24 mouse cellular contexts compared by ENCODE assay signal in genomic region chr11:117374288-117374687, GRCm38 (mm10).
DNase-seq lines count a peak whose midpoint lies in the region; ATAC-seq and TF ChIP-seq lines count a peak whose summit lies in the region.
"Had no signal": no experiment of that assay in that cellular context is flagged by ENCODE, and none has a peak within 500 bp of the region (broad histone marks: within the 10 kb centered on the region; RNA-seq: fewer than 3 reads in every experiment).

No protein-coding gene starts in this region.

- DNase-seq in liver, embryonic 13.5 days: no peak
- no peak for DNase-seq in liver, embryonic 11.5 days (ENCODE audit: low spot score)
- no peak for DNase-seq in embryonic facial prominence, embryonic 10.5 days (ENCODE audit: low spot score)
- DNase-seq in urinary bladder, adult 18-20 months (ENCODE audit: low spot score in 2 of 2): no peak
- no peak for DNase-seq in frontal cortex, postnatal 25 days (ENCODE audit: low spot score in 2 of 2)
- DNase-seq: adrenal gland, adult 8-10 months; cerebellum, adult 2 months; cerebellum, postnatal 25 days; gastrocnemius, adult 2 months; heart, postnatal 4 days; kidney, adult 9 months; kidney, postnatal 14 days; lung, postnatal 14 days; thymus, postnatal 25 days had no signal

- peaks cover 17% of the 10 kb centered on the region for H3K27me3 ChIP-seq in heart, embryonic 13.5 days (replicated peaks)
- peaks cover 3% of the 10 kb centered on the region for H3K27me3 ChIP-seq in heart, embryonic 11.5 days (ENCODE audit: control insufficient read depth, insufficient read depth, low read length)
- peaks cover 5% of the 10 kb centered on the region; the same call in 1 of the 2 replicates for H3K27me3 ChIP-seq in liver, embryonic 13.5 days
- H3K27me3 ChIP-seq in liver, embryonic 11.5 days (replicated peaks; ENCODE audit: control insufficient read depth, insufficient read depth, low read length): peaks cover 7% of the 10 kb centered on the region; the same call in 1 of the 2 replicates
- H3K27me3 ChIP-seq in E14TG2a.4 (ENCODE audit: insufficient read depth, low read length): peaks cover 27% of the 10 kb centered on the region
- H3K27me3 ChIP-seq in embryonic facial prominence, embryonic 10.5 days (replicated peaks; ENCODE audit: low read depth, poor library complexity, severe bottlenecking): peaks cover 37% of the 10 kb centered on the region
- H3K27me3 ChIP-seq: liver, embryonic 15.5 days; neural tube, embryonic 12.5 days had no signal

- H3K9ac ChIP-seq in heart, embryonic 13.5 days: 0 out of 2 replicates have a peak overlapping the region, but pooled peaks have one; percentile 11
- no peak overlapping the region for H3K9ac ChIP-seq in heart, embryonic 11.5 days (ENCODE audit: low read depth, low read length)
- no peak overlapping the region for H3K9ac ChIP-seq in liver, embryonic 13.5 days
- H3K9ac ChIP-seq in liver, embryonic 11.5 days (ENCODE audit: low read depth, low read length): no peak overlapping the region
- H3K9ac ChIP-seq: liver, embryonic 15.5 days; midbrain, embryonic 13.5 days; neural tube, embryonic 12.5 days had no signal

- H3K36me3 ChIP-seq in heart, embryonic 13.5 days: no peaks in the 10 kb centered on the region
- H3K36me3 ChIP-seq in heart, embryonic 11.5 days (ENCODE audit: control insufficient read depth, insufficient read depth, low read length): no peaks in the 10 kb centered on the region
- H3K36me3 ChIP-seq in liver, embryonic 13.5 days: no peaks in the 10 kb centered on the region
- H3K36me3 ChIP-seq in liver, embryonic 11.5 days (ENCODE audit: control insufficient read depth, insufficient read depth, low read length): no peaks in the 10 kb centered on the region
- no peaks in the 10 kb centered on the region for H3K36me3 ChIP-seq in E14TG2a.4 (ENCODE audit: insufficient read depth, low read length)
- H3K36me3 ChIP-seq in embryonic facial prominence, embryonic 10.5 days (replicated peaks): no peaks in the 10 kb centered on the region
- H3K36me3 ChIP-seq: liver, embryonic 15.5 days; midbrain, embryonic 13.5 days; neural tube, embryonic 12.5 days had no signal

- 46% methylated on average over 7 of the region's 7 CpGs for WGBS in heart, embryonic 13.5 days
- 53% methylated on average over 7 of the region's 7 CpGs for WGBS in heart, embryonic 11.5 days (ENCODE audit: insufficient replicate concordance)
- 42% methylated on average over 7 of the region's 7 CpGs for WGBS in liver, embryonic 13.5 days (ENCODE audit: insufficient replicate concordance)
- WGBS in liver, embryonic 11.5 days: 53% methylated on average over 7 of the region's 7 CpGs
- WGBS in embryonic facial prominence, embryonic 10.5 days: 59% methylated on average over 7 of the region's 7 CpGs

- no peak overlapping the region for H3K4me3 ChIP-seq in heart, embryonic 13.5 days
- H3K4me3 ChIP-seq in heart, embryonic 11.5 days (ENCODE audit: low read depth, low read length): no peak overlapping the region
- no peak overlapping the region for H3K4me3 ChIP-seq in liver, embryonic 13.5 days (replicated peaks)
- no peak overlapping the region for H3K4me3 ChIP-seq in liver, embryonic 11.5 days (ENCODE audit: low read depth, low read length)
- peak overlapping the region; percentile 39 for H3K4me3 ChIP-seq in E14TG2a.4 (replicated peaks; ENCODE audit: low read length)
- H3K4me3 ChIP-seq in embryonic facial prominence, embryonic 10.5 days: no peak overlapping the region
- H3K4me3 ChIP-seq: gastrocnemius, adult 2 months; layer of hippocampus, adult 2 months; liver, embryonic 15.5 days; midbrain, embryonic 13.5 days; neural tube, embryonic 12.5 days had no signal

- peaks cover 12% of the 10 kb centered on the region for H3K4me1 ChIP-seq in heart, embryonic 13.5 days
- H3K4me1 ChIP-seq in heart, embryonic 11.5 days (ENCODE audit: control insufficient read depth, insufficient read depth, low read length): no peaks in the 10 kb centered on the region
- peaks cover 17% of the 10 kb centered on the region; the same call in 1 of the 2 replicates for H3K4me1 ChIP-seq in liver, embryonic 13.5 days (replicated peaks)
- H3K4me1 ChIP-seq in liver, embryonic 11.5 days (replicated peaks; ENCODE audit: control insufficient read depth, insufficient read depth, low read length): peaks cover 6% of the 10 kb centered on the region
- H3K4me1 ChIP-seq in E14TG2a.4 (replicated peaks; ENCODE audit: low read depth, low read length): peaks cover 60% of the 10 kb centered on the region
- H3K4me1 ChIP-seq in embryonic facial prominence, embryonic 10.5 days: peaks cover 46% of the 10 kb centered on the region
- H3K4me1 ChIP-seq: liver, embryonic 15.5 days; neural tube, embryonic 12.5 days had no signal

- H3K27ac ChIP-seq in heart, embryonic 13.5 days (replicated peaks): no peak overlapping the region
- H3K27ac ChIP-seq in heart, embryonic 11.5 days (ENCODE audit: low read depth, low read length): no peak overlapping the region
- H3K27ac ChIP-seq in liver, embryonic 13.5 days: no peak overlapping the region
- no peak overlapping the region for H3K27ac ChIP-seq in liver, embryonic 11.5 days (ENCODE audit: low read depth, low read length)
- H3K27ac ChIP-seq in embryonic facial prominence, embryonic 10.5 days (replicated peaks): 0 out of 2 replicates have a peak overlapping the region, but pooled peaks have one; percentile 31
- H3K27ac ChIP-seq: gastrocnemius, adult 2 months; layer of hippocampus, adult 2 months; liver, embryonic 15.5 days; midbrain, embryonic 13.5 days; neural tube, embryonic 12.5 days had no signal

- no peak for ATAC-seq in heart, embryonic 13.5 days (ENCODE audit: extremely low read depth, insufficient number of reproducible peaks, low FRiP score, low TSS enrichment)
- ATAC-seq in heart, embryonic 11.5 days (replicated peaks; ENCODE audit: insufficient number of reproducible peaks, low FRiP score, low TSS enrichment): no peak
- ATAC-seq in liver, embryonic 13.5 days (ENCODE audit: low read depth): peak; percentile 53; the same call in 1 of the 2 replicates
- no peak for ATAC-seq in liver, embryonic 11.5 days (replicated peaks; ENCODE audit: low FRiP score)
- ATAC-seq: activated CD4-positive, CD25-positive, alpha-beta regulatory T cell, adult 4 months; CD4-positive, CD25-positive, alpha-beta regulatory T cell, adult 4 months; inflammation-experienced regulatory T-cells, adult 6 months; midbrain, embryonic 13.5 days had no signal

- TF ChIP-seq CTCF in E14TG2a.4 (conservative IDR thresholded peaks at IDR 0.05; ENCODE audit: low read length): no peak

- no peak overlapping the region for H3K4me2 ChIP-seq in heart, embryonic 13.5 days
- H3K4me2 ChIP-seq in heart, embryonic 11.5 days: no peak overlapping the region
- H3K4me2 ChIP-seq in liver, embryonic 13.5 days: no peak overlapping the region
- H3K4me2 ChIP-seq in liver, embryonic 11.5 days: no peak overlapping the region
- H3K4me2 ChIP-seq: liver, embryonic 15.5 days; midbrain, embryonic 13.5 days; neural tube, embryonic 12.5 days had no signal

- H3K9me3 ChIP-seq in heart, embryonic 13.5 days: no peaks in the 10 kb centered on the region
- no peaks in the 10 kb centered on the region for H3K9me3 ChIP-seq in heart, embryonic 11.5 days (replicated peaks; ENCODE audit: control insufficient read depth, low read length)
- no peaks in the 10 kb centered on the region for H3K9me3 ChIP-seq in liver, embryonic 13.5 days (replicated peaks)
- H3K9me3 ChIP-seq in liver, embryonic 11.5 days (ENCODE audit: control insufficient read depth, low read length): no peaks in the 10 kb centered on the region
- H3K9me3 ChIP-seq in E14TG2a.4 (ENCODE audit: low read length): 0 out of 2 replicates have a peak, but pooled peaks cover 2% of the 10 kb centered on the region
- no peaks in the 10 kb centered on the region for H3K9me3 ChIP-seq in embryonic facial prominence, embryonic 10.5 days
- H3K9me3 ChIP-seq: liver, embryonic 15.5 days; midbrain, embryonic 13.5 days; neural tube, embryonic 12.5 days had no signal
